Mouse (Mus musculus) lung, postnatal 25 days (tissue): ENCODE results near the gene Calml3.
A peak's percentile ranks its signal among the peaks of the same experiment; 100 is the strongest.
"Not testable (repeated sequence)": the region's sequence is repeated elsewhere in the genome, so short reads cannot be mapped to it uniquely, and the experiment has no call there.

ENCODE experiments used
- DNase-seq: peaks from one replicate; pipeline ENCODE4 v3.0.0; 2022; ENCODE audit warnings: low spot score

Calml3 gene

DNA sequence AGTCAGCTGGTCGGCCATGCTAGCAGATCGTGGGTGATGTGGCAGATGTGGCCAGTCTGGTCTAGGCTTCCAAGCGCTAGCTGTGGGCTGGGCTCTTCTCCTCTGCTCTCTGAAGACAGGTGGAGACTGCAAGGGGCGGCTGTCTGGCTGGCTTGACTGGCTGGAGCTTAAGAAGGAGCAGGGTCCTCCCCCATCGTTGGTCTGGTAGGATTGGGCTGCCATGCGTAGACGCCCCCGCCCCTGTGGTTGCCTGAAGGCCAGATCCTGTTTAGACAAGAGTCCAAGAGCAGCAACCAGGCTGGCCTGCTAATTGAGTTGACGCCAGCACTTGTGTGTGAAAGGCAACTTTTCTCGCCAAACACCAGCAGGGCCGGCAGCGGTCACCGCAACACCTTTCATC is at the start of gene Calml3:
Calml3 (minus strand) TSS at position 131 of the 400 bp plus-strand sequence.
- no peak for DNase-seq

DNA sequence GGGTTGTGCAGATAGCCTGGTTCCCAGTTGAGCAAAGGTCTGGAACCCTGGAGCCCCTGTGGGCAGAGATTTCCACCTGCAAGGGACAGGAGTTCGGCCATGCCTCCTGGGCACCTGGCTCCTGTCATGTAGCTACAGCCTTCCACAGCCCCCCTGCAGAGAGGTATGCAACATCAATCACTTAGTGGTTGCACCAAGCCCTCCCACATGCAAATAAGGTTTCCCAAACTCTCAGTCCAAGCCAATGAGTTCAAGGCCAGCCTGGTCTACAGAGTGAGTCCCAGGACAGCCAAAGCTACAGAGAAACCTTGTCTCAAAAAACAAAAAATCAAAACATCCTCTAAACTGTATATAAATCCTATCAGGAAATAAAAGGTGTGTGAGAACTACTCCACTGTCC is 46.2 kb upstream of the Calml3 start:
- no peak for DNase-seq

DNA sequence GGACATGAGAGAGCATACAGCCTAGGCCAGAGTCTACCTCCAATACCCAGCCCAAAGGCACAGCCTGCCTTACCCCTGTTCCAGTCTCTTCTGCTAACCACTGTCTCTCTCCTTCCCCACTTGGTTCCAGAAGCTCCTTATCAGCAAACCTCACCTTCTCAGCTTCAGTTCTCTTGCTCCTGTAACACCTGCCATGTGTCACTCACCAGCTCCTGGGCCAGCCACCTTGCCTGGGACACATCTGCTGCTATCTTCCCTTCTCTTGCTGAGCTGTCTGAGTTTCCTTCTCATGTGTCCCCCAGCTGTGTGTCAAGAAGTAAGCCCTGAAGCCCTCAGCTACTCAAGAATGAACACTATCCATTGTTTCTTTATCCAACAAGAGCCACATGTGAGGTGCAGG is 36.5 kb upstream of the Calml3 start:
- not testable (repeated sequence) for DNase-seq

DNA sequence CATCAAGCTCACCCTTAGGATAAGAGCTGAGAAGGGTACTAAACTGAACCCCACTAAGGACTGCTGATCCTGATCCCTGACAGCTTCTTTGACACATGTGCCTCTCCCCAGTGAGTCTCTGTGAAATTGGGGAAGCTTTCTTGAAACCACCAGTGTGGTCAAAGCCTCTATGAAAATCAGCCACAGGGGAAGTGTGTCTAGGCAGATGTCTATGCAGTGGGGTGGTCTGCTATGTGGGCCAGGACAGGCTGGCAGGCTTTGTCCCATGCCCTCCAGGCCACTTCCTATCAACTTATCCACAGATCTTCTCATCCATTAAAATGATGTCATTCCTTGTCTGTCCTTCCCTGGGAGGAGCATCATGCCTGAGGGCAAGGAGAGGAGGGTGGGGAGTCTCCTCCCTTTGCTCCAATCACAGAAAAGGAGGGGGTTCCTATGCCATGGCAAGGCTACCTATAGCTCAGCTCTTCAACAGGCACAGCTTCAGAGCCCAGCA is 33.2 kb upstream of the Calml3 start, which contains the start of gene Calm4:
Calm4 (plus strand) TSS at position 446 of the 496 bp plus-strand sequence.
- not testable (repeated sequence) for DNase-seq

DNA sequence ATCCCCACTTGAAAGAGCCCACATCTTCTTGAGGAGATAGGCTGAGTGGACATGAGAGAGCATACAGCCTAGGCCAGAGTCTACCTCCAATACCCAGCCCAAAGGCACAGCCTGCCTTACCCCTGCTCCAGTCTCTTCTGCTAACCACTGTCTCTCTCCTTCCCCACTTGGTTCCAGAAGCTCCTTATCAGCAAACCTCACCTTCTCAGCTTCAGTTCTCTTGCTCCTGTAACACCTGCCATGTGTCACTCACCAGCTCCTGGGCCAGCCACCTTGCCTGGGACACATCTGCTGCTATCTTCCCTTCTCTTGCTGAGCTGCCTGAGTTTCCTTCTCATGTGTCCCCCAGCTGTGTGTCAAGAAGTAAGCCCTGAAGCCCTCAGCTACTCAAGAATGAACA is 29.5 kb upstream of the Calml3 start:
- DNase-seq: not testable (repeated sequence)

DNA sequence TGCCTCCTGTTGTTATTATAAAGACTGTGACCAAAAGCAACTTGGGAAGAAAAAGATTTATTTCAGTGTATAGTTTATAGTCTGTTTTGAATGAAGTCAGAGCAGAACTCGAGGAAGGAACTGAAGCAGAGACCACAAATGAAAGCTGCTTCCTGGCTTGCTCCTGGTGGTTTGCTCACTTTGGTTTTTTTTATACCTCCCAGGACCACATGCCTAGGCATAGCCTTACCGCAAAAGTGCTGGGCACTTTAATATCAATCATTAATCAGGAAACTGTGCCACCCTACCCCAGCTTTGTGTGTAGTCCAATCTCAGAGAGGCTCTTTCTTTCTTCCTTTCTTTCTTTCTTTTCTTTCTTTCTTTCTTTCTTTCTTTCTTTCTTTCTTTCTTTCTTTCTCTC is 28.3 kb upstream of the Calml3 start:
- peak; percentile 37 for DNase-seq

DNA sequence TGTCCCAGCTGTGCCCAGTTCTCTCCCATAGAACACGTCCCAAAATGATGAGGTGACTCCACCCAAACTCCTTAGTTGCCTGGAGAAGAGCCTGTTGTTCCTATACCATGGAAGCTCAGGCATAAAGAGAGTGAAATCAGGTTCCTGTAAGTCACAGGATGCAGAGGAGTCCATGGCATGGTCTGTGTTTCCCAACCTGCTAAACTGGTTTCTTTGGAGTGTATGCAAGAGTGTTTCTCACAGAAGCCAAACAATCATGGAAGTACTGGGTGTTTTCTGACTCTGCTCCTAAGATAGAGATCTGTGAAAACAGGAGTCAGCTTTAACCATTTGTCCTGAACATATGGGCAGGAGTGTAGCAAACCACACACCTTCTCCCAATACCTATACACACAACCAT is 27.9 kb upstream of the Calml3 start:
- DNase-seq: peak; percentile 74

DNA sequence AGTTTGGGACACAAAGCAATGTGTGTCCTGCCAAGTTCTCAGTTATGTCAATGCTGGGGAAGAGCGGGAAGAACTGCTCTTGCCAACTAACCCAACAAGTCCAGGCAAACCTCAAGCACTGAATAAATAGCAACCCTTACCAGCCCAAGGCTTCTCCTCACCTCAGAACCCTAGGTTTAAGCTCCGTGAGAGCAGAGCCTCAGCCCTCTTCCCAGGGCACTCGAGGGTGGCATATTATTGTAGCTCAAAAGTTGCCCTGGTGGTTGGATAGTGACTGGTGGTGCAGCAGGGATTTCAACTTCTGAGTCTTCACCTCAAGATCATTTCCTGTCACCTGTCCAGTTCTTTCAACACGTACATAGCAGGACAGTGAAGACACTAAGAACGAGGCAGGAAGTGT is 27.4 kb upstream of the Calml3 start:
- peak; percentile 38 for DNase-seq

DNA sequence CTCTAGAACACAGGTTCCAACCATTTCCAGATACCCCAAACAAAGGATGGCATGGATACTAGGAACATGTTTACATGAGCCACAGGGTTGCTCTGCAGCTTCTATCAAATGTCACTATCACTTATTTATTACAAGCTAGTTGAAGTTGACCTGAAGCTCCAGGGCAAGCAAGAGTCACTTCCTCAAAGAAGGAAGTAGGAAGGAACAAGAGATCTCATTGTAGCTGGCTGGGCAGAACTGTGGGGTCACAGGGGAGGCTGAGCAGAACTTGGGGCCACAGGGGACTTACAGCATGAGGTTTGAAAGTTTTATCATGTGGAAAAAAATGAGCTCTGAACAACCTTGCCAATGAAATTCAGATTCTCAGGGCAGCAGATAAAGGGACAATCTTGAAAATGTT is 21.6 kb upstream of the Calml3 start:
- DNase-seq: no peak

DNA sequence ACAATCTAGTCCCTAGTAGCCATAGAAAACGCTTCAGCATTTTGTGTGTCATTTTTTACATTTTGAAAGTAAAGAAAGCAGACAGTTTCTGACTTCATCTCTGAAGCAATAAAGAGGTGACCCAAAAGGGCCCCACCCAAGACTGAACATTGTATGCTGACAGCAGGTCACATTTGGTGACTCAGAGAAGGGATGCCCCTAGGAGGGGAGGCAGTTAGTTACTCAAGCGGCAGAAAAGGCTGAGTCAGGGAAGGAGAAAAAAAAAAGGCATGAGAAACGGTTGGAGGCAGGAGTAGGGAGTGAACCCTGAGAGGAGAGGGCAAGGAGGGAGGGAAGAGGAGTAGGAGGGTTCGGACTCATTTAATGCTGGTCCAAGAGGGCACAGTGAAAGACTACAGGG is 18.0 kb upstream of the Calml3 start:
- DNase-seq: no peak

DNA sequence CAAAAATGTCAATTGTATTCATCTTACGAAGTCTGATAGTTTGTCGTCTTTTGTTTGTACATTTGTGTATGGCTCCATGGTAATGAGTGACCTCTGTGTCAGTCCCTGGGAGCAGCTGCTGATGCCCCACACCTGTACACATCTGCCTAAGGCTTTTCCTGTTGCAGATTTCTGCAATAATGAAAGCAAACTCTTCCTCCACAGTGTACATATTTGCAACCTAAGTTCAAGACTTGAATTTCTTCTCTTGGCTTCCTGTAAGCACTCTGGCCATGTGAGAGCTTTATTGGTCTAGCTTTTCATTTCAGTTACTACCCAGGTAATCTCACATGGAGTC is 14.6 kb upstream of the Calml3 start:
- no peak for DNase-seq

DNA sequence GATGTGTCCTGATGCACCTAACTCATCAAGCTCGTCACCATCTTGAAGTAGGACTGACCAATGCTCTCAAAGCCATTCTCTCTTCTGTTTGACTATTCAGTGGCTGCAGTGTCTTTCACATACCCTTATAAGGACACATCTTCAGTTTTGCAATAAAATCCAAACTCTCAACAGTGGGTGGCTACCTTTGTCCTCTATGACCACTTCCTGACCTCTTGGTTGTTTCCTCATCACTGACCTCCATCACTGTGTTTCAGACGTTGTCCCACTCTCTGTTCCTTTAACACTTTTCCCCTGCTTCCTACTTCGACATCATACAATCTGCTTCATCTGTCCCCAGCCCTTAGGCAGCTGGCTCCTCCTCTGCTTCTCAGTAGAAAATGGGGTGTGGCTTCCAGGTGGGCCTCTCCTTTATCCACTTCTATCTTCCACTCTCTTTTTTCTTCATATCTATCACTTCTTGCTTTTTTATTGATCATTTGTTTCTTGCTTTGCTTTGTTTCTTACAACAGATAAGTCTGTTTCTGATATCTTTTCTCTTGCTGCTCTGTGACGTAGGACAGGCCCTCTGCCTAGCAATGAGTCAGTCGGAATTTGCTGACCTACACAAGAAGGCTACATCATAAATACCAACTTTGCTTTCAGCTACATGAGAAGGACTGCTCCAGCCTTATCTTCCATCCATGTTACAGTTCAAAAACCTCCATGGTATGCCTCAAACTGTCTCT is 14.1 kb upstream of the Calml3 start:
- DNase-seq: peak; percentile 38

DNA sequence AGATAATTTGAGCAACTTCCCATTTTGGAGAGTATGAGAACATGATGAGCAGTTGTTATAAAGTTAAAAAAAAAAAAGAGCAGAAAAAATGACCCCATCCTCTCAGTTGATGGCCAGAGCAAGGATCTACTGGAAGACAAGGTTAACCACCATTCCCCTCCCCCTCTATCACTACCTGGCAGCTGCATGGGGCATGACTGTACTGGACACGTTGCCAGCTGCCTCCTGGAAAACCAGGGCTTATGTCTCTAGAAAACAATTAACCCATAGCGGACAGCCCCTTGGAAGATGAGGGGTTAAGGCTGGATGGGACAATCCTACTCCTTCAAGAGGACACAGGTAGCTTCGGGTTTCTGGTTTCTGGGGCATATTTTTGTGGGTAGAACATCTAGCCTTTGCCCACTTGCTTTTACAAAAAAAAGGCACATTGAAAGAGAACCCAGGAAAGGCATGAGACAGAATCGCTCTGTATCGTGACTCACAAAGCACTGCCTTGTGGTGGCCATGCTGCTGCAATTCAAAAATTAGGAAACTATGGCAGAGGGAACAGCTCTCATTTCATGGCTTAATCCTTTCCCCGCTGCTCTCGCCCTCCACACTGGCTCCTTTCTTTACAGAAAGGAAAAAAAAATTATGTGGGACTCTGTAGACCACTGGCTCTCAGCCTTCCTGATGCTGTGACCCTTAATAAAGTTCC is 3.2 kb upstream of the Calml3 start:
- DNase-seq: no peak

DNA sequence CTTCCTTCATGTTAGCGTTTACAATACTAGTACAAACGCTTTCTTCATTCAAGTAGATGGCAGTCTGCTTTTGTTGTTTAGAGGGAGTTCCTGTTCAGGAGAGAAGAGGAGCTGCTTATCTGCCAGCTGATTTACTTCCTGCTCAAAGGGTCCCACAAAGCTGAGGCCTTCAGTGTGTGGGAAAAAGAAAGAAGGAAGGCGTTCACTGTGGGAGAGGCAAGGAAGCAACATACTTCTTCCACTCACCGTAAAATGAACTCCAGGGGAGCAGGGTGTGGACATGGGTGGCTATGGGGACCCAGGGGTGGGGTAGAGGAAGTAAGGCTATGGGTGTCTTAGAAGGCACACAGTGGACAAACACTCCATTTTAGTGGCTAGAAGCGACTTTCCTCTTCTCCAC is 1.5 kb upstream of the Calml3 start:
- peak; percentile 51 for DNase-seq

DNA sequence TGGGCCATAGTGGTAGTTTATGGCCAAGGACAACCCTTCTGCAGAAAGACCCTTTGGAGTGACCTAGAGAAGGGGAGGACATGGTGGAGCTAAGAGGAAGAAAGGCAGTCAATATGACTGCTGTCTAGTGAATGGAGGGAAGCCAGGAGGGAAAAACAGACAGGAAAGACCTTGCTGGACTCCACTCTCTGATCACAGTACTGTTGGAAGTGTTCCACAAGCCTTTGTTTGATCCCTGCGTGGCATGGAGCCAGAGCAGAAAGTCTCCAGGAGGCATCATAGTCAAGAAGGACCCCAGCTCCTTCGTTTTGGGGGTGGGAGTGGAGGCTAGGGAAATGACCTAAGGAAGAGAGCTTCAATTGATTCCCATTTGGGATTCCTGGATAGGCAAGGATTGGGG is 1.0 kb upstream of the Calml3 start:
- DNase-seq: no peak

DNA sequence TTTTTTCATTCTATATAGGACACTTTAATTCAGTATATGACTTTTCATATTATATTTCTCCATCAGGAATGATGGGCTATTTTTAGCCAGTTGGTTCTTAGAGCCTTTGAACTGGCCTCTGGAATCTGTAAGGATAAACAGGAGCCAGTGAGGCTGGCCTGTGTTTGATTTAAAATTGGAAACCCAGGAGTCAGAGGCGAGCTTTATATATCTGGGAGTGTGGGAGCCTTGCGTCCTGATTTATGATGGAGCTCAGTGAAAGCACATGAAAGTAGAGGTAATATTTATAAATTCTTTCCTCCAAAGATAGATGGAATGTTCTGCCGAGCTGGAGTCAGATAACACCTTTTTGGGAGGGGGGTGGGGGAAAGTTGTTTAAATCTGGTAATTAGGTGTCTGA is 4.7 kb downstream of the Calml3 start:
- no peak for DNase-seq

DNA sequence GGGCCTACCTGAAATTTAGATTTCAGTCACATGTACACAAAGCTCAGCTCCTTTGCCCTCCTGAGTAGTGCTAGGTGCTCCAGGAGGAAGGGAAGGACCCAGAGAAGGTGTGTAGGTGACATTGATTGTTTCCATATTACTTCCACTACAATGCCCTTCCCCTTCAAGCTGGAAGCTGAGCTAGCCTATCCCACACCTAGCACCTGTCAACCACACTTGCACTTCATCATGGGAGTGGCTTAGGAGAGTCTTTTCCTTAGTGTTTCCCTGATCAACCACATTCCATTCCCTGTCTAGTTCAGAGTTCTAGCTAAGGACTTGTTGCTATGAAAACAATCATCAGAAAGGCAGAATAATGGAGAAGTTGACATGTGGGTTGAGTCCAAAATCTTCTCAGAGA is 5.4 kb downstream of the Calml3 start:
- DNase-seq: peak; percentile 40

DNA sequence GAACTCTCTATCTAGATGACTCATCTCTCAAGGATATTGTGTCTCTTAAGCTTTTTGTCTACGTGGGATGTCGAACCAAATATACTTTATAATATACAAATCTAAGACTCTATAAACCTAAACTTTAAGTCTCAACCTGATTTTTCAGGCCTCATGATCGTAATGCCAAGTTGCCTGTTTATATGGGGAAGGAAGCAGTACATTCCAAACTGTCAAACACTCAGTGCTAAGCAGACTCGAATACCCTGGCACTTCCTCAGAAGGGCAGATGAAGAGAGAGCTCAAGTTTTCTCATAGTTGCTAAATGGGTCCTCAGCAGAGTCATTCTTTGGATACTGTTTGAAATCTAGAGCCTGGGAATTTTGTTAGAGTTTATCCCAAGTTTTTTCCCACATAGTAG is 7.5 kb downstream of the Calml3 start:
- no peak for DNase-seq

DNA sequence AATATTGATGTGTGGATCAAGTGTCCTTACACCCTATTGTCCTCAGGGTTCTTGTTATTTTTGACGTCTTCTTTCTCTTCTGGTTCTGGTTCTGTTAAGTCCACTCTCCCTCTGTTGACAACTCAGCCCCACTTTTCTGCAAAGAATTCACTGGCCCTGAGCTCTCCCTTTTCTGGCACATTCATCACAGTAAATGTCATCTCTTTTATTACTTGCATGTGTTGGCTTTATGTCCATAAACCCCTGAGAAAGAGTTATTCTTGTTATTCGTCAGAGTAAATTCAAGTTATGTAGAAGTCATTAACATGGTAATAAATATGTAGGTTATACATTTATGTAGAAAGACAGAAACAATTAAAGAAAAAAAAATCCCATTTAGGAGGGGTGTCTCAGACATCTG is 14.6 kb downstream of the Calml3 start:
- DNase-seq: no peak

DNA sequence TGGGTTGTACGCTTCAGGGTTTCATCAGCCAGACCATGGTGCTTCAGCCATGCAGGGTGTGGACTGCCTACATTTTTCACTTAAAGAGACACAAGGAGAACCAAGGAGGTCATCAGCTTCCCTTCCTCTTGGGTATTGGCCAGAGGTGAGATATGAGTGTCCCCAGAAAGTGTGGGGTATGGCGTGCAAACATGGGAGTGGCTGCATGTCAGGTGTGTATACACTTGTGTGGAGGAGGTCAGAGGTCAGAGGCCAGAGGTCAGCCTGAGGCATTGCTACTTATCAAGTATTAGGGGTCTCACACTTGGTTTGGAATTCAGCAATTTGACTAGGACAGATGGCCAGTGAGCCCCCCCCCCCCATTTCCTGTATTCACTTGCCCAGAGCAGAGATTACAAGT is 15.5 kb downstream of the Calml3 start:
- DNase-seq: no peak

DNA sequence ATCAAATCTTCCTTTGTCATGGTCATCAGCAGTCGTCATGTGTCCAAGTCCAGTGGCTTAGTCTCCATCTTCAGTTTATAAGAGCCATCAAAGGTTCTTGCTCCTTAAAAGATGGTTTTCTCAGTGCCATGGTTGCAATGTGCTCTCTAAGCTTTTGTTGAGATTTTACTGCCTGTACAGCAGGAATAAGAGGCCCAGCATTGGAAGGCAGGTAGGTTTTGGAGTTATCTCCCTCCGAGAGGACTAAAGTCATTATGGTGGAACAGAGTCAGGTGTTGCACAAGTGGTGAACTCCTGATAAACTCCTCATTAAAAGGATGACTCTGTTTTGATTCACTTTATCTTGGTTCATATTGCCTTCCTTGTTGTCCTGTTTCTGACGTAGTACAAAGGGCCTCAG is 16.5 kb downstream of the Calml3 start:
- no peak for DNase-seq

DNA sequence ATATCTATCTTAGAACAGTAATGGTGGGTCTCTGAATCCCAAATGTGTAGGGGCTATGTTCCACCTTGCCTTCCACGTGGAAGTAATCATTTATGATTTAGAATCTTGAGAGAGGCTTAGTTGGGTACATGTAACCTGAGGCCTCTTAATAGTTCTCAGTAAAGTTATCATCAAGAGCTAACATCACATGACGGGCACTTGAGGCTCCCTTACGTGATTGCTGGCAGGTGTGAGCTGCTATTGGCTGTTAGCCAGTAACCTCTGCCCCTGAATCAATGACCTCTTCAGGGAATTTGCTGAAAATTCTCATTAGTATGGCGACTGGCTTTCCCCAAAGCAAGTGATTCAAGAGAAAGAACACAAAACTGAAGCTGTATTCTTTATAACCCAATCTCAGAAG is 17.0 kb downstream of the Calml3 start:
- peak; percentile 63 for DNase-seq

DNA sequence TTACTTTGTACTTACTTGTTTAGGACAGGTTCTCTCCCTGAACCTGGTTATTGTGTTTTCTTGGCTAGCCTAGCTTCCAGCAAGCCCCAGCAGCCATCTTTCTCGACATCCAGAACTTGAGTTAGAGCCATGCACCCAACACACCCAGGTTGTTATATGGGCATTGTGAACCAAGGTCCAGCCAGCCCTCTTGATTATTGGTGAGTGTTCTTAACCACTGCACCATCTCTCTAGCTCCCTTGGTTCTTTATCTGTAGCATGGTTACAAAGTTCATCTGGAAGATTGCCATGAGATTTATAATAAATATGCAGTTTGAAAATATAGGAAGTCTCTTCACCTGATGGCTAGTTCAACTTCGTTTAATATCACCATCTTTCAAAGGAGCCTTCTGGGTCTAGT is 20.5 kb downstream of the Calml3 start:
- DNase-seq: no peak

DNA sequence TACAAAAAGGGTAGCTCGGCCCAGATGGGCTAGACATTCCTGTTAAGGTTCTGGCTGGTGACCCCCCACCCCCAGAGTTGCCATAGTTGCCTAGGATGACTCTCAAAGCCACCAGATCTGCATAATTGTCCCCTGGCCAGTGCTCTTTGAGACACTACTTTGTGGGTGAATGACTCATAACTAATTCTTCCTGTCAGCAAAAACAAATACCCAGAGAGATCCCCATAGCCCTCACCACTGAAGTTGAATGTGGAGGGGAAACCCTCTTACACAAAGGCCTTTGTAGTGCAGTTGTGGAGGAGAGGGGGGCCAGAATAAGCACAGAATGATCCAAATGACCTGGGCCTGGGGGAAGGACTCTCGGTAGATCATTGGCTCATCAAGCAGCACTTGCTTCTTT is 21.6 kb downstream of the Calml3 start:
- DNase-seq: no peak
